Mouse (Mus musculus): ENCODE measurements around the gene Gfod2. TPM values are rescaled to one million over a fixed set of nuclear protein-coding genes. Genes with fewer than 3 reads are reported as not detected.
A peak's percentile ranks its signal among the peaks of the same experiment; 100 is the strongest.

Gfod2 gene
- polyA plus RNA-seq, 1 experiment from 2014 or later: 88.3 TPM

DNA sequence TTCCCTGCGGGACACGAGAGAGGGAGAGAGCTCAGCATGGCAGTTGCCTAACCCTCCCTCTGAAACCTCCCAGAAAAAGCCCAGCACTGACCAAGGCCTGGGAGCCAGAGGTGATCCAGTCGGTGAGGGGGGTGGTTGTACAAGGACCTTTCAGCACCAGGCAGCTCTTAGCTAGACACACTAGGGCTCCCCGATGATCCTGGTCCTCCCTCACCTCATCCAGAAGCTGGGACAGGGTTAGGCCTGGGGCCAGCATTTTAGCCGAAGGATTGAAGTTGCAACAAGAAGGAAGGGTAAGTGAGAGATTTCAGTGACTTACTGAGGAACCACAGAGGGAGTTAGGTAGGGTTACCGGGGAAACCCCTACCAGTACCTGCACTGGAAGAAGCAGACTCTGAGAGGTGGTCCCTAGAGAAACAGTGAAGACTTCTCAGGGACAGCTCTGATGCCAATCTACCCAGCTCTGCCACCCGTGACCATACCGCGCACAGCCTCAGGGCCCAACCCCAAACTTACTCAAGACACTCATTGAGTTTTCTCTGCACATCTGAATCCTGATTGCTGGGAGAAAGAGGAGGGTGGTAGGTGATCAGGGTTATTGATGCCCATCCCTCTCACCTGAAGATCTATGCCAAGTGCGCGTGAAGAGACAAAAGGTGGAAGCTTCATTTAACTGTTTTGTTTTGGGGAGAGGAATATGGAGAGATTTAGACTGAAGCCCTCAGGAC lies 58.8 kb downstream of the Gfod2 start:
- Histone ChIP-seq H3K9me3 (no peaks in the 10 kb centered on the region), H3K27me3 (no peaks in the 10 kb centered on the region), H3K36me3 (peaks cover 46% of the 10 kb centered on the region), H3K4me3 (peak overlapping the region; percentile 56), H3K9ac (peak overlapping the region; percentile 70; the same call in 1 of the 2 replicates), H3K4me2 (peak overlapping the region; percentile 93), H3K4me1 (replicated peaks) (peaks cover 44% of the 10 kb centered on the region), H3K27ac (replicated peaks) (no peak overlapping the region)
- no peak for ATAC-seq (ENCODE audit: low FRiP score, low read depth)
- 90% methylated on average over 11 of the region's 11 CpGs for WGBS

DNA sequence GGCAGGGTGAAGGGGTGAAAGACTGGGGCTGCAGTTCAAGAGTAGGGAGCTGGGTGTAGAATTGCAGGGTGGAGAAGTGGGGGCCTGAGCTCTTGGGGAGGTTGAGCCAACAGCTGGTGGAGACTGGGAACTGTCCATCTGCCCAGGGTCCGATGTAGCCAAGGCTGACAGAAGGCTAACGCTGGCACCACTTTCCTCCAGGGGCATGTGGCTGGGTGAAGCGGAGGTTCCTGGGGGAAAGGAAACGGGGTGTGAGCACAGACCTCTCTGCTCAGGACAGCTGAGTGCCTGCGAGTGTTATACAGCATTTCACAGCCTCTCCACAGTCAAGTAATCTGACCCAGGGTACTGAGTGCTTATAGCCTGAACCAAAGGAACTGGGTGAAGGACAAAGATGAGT lies 59.7 kb downstream of the Gfod2 start:
- H3K4me2 ChIP-seq: no peak overlapping the region
- peaks cover 51% of the 10 kb centered on the region for H3K4me1 ChIP-seq (replicated peaks)
- H3K9ac ChIP-seq: no peak overlapping the region
- no peak for ATAC-seq (ENCODE audit: low FRiP score, low read depth)
- no peaks in the 10 kb centered on the region for H3K27me3 ChIP-seq
- no peaks in the 10 kb centered on the region for H3K9me3 ChIP-seq
- 92% methylated on average over 5 of the region's 5 CpGs for WGBS
- no peak overlapping the region for H3K27ac ChIP-seq (replicated peaks)
- H3K36me3 ChIP-seq: peaks cover 41% of the 10 kb centered on the region
- no peak overlapping the region for H3K4me3 ChIP-seq

DNA sequence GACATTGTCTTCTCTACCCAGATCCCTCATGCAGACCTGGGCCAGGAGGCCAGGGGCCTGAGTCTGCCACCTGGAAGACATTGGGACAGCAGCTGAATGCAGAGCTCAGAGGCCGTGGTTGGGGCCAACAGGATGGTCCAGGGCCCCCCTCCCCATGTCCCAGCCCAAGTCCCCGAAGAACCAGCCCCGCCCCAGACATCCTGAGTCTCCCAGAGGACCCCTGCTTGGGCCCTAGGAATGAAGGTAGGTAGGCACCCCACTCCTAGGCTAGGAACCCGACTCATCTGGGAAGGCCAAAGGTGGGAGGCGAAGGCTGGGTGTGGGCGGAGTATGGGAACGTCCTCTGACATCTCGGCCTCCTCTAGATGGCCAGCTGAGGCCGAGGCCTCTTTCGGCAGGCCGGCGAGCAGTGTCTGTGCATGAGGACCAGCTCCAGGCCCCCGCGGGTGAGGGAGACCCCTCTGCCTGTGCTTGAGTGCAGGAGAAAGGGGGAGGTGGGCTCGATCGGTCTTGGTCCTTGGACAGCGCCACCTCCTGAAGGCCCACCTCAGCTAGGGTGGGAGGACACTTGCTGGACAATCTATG lies 61.2 kb downstream of the Gfod2 start:
- Histone ChIP-seq H3K27ac (replicated peaks) (no peak overlapping the region), H3K9me3 (no peaks in the 10 kb centered on the region), H3K4me2 (no peak overlapping the region), H3K4me1 (replicated peaks) (peaks cover 43% of the 10 kb centered on the region), H3K4me3 (no peak overlapping the region), H3K9ac (no peak overlapping the region), H3K27me3 (no peaks in the 10 kb centered on the region), H3K36me3 (peaks cover 35% of the 10 kb centered on the region)
- WGBS: 94% methylated on average over 17 of the region's 17 CpGs
- no peak for ATAC-seq (ENCODE audit: low FRiP score, low read depth)

DNA sequence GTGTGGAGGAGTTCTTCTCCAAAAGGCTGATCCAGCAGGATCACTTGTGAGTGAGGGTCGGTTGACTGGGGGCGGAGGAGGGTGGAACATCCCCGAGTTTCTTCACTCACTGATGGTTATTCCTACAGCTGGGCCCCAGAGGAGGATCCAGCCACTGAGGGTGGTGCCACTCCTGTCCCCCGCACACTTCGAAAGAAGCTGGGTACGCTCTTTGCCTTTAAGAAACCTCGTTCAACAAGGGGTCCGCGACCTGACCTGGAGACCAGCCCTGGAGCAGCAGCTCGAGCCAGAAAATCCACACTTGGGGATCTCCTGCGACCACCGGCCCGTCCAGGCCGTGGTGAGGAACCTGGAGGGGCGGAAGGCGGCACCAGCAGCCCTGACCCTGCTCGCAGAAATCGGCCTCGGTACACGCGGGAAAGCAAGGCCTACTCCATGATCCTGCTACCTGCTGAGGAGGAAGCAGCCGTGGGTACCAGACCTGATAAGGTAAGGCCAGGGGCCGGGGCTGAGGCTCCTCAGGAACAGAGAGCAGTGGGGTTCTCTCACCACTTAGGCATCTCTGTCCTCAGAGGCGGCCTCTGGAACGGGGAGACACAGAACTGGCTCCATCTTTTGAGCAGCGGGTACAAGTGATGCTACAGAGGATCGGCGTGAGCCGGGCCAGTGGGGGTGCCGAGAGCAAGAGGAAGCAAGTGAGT lies 63.2 kb downstream of the Gfod2 start:
- Histone ChIP-seq H3K27me3 (no peaks in the 10 kb centered on the region), H3K36me3 (peaks cover 35% of the 10 kb centered on the region), H3K4me3 (peak overlapping the region; percentile 89), H3K9ac (peak overlapping the region; percentile 91), H3K4me1 (replicated peaks) (peaks cover 34% of the 10 kb centered on the region), H3K27ac (replicated peaks) (peak overlapping the region; percentile 93), H3K4me2 (peak overlapping the region; percentile 89), H3K9me3 (no peaks in the 10 kb centered on the region)
- no peak for ATAC-seq (ENCODE audit: low FRiP score, low read depth)
- WGBS: 81% methylated on average over 30 of the region's 30 CpGs

DNA sequence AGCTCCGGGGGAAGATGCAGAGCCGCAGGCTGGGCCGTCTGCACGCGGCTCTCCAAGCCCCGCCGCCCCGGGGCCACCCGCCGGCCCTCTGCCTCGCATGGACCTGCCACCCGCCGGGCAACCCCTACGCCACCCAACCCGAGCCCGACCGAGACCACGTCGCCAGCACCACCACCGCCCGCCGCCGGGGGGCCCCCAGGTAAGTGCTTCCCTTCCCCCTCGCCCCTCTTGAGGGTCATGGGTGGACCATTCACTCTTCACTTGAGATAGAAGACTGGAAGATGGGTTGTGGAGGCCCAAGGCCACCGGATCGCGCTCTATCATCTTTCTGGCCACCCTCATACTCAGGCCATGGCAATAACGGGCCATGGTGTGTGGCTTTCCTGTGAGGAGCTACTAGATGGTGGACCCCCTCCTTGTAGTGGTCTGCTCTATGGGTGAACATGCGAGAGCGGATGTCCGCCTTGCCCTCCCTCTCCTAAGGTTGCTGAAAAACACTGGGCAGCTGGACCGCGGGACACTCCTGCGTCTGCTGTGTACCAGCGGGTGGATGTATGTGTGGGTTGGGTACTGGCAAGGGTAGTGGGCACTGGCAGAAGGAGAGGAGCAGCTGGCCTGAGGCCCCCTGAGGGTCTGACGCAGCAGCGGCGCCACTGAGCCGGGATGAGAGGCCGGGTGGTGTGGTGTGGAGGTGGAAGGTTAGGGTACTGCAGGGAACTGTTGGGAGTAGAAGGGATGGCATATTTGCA lies 64.2 kb downstream of the Gfod2 start:
- H3K27me3 ChIP-seq: no peaks in the 10 kb centered on the region
- 3% methylated on average over 39 of the region's 40 CpGs for WGBS
- H3K9me3 ChIP-seq: no peaks in the 10 kb centered on the region
- peak; percentile 50 for ATAC-seq (ENCODE audit: low FRiP score, low read depth)
- H3K4me2 ChIP-seq: peak overlapping the region; percentile 89
- peak overlapping the region; percentile 91 for H3K9ac ChIP-seq
- H3K36me3 ChIP-seq: peaks cover 35% of the 10 kb centered on the region
- H3K4me1 ChIP-seq (replicated peaks): peaks cover 24% of the 10 kb centered on the region
- peak overlapping the region; percentile 93 for H3K27ac ChIP-seq (replicated peaks)
- peak overlapping the region; percentile 89 for H3K4me3 ChIP-seq

DNA sequence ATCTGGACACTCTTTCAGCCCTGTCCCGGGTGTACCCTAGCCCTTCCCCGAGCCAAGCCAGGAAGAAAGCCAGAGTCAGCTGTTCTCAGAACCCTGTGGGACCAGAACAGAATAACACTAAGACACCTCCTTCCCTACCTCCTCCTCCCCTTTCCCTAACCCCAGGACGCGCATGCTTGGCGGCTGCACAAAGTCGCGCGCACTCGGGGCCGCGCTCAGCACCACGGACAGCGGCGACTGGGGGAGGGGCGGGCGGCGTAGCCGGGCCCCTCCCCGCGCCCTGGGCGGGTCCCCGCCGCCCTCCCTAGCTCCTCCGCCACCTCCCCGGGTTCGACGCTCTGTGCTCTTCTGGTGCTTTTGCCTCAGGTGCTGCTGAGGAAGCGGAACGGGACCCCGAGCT lies 64.8 kb downstream of the Gfod2 start:
- H3K9ac ChIP-seq: peak overlapping the region; percentile 91
- peak overlapping the region; percentile 89 for H3K4me3 ChIP-seq
- H3K27me3 ChIP-seq: no peaks in the 10 kb centered on the region
- 2% methylated on average over 24 of the region's 30 CpGs for WGBS
- H3K9me3 ChIP-seq: no peaks in the 10 kb centered on the region
- H3K4me1 ChIP-seq (replicated peaks): peaks cover 23% of the 10 kb centered on the region
- ATAC-seq (ENCODE audit: low FRiP score, low read depth): peak; percentile 72
- peaks cover 32% of the 10 kb centered on the region for H3K36me3 ChIP-seq
- peak overlapping the region; percentile 89 for H3K4me2 ChIP-seq
- H3K27ac ChIP-seq (replicated peaks): peak overlapping the region; percentile 93

DNA sequence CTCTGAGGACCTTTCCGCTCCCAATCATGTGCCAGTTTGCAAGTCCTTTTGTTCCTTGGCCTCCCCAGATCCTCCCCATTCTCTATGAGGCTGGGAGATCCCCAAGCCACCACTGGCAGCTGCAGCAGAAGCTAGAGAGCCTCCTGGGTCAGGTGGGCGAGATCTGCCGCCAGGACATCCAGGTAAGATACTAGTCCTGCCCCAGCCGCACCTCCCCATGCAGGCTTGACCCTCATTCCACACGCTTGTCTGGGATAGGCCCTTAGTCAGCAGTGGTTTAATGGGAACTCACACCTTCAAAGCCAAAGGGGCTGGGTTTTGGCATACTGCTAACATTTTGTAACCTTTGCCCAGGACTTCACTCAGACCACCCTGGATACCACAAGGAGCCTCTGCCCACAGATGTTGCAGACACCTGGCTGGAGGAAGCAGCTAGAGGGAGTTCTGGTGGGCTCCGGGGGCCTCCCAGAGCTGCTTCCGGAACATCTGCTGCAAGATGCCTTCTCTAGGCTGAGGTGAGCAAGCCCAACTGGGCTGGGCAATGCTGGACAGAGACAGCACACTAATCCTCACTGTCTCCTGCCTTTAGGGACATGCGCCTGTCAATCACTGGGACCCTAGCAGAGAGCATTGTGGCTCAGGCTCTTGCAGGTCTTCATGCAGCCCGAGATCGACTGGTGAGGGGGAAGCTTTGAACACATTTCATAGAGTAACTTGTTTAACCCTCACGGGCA lies 65.8 kb downstream of the Gfod2 start:
- ATAC-seq (ENCODE audit: low FRiP score, low read depth): no peak
- H3K4me3 ChIP-seq: no peak overlapping the region
- WGBS: 95% methylated on average over 11 of the region's 11 CpGs

DNA sequence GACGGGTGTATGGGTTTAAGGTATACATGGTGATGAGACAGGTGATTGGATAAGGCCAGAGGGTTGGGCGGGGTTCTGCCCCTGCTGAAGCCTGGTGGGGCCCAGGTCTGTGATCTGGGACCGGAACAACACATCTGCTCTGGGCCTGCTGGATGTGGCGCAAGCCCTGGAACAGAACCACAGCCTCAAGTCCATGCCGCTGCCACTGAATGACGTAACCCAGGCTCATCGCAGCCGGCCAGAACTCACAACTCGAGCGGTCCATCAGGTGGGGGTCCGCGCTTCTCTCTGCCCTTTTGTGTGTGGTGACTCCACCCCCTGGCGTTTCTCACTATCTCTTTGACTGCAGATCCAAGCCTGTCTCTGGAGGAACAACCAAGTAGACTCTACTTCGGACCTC lies 67.5 kb downstream of the Gfod2 start:
- 87% methylated on average over 14 of the region's 14 CpGs for WGBS
- Histone ChIP-seq H3K27me3 (no peaks in the 10 kb centered on the region), H3K36me3 (peaks cover 6% of the 10 kb centered on the region), H3K4me2 (no peak overlapping the region), H3K4me1 (replicated peaks) (peaks cover 24% of the 10 kb centered on the region), H3K9ac (no peak overlapping the region), H3K9me3 (no peaks in the 10 kb centered on the region), H3K4me3 (no peak overlapping the region), H3K27ac (replicated peaks) (no peak overlapping the region)
- ATAC-seq (ENCODE audit: low FRiP score, low read depth): no peak

More for the DNA sequence above, 65.8 kb downstream of the Gfod2 start:
- Histone ChIP-seq H3K9ac (no peak overlapping the region), H3K9me3 (no peaks in the 10 kb centered on the region), H3K4me1 (replicated peaks) (peaks cover 23% of the 10 kb centered on the region), H3K36me3 (peaks cover 22% of the 10 kb centered on the region), H3K4me2 (no peak overlapping the region), H3K27me3 (no peaks in the 10 kb centered on the region), H3K27ac (replicated peaks) (0 out of 2 replicates have a peak overlapping the region, but pooled peaks have one; percentile 93)

DNA sequence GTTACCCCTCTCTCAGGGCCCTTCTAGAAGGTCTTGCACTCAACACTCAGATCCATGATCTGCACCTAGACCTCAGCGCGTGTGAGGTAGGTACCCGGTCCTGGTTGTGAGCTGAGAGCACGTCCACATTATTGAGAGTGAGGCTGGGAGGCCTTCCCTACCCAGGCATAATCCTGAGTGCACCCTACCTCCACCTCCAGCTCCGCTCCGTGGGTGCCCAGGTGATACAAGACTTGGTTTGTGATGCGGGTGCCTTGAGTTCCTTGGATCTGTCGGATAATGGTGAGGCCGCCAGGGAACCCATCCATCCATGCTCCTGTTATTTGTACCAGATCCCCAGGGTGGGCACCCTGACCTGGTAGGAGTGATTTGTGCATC lies 68.5 kb downstream of the Gfod2 start:
- Histone ChIP-seq H3K4me1 (replicated peaks) (peaks cover 19% of the 10 kb centered on the region), H3K4me2 (no peak overlapping the region), H3K27ac (replicated peaks) (no peak overlapping the region), H3K9ac (no peak overlapping the region), H3K27me3 (no peaks in the 10 kb centered on the region), H3K36me3 (no peaks in the 10 kb centered on the region), H3K4me3 (no peak overlapping the region), H3K9me3 (no peaks in the 10 kb centered on the region)
- no peak for ATAC-seq (ENCODE audit: low FRiP score, low read depth)
- 93% methylated on average over 9 of the region's 9 CpGs for WGBS

DNA sequence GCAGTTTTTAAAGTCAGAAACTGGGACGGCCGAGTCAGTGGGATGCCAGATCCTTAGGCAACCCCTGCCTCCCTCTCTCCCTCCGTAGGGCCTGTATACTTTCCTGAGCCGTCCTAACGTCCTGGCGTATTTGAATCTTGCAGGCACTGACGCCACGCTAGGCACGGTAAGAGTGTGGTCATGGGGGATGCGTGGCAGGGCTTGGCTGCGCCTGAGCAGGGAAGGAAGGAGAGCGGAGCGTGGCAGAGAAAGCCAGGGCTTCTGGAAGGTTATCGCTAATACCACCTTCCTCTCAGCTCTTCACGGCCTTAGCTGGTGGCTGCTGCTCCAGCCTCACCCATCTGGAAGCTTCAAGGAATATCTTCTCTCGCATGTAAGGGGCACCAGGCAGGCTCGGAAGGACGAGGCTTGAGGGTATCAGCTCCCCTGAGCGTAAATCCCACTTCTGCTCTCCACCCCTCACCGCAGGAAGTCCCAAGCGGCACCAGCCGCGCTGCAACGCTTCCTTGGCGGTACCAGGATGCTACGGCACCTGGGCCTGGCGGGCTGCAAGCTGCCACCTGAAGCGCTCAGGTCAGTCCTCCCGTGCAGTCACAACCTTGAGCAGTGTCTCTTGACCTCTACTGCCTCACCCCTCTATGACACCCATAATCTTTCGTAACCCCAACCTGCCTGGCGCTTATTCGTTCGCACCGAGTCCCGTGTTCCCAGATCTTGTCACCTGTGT lies 69.0 kb downstream of the Gfod2 start:
- no peak for ATAC-seq (ENCODE audit: low FRiP score, low read depth)
- H3K9me3 ChIP-seq: no peaks in the 10 kb centered on the region
- no peak overlapping the region for H3K9ac ChIP-seq
- no peaks in the 10 kb centered on the region for H3K36me3 ChIP-seq
- no peak overlapping the region for H3K4me2 ChIP-seq
- peaks cover 14% of the 10 kb centered on the region for H3K4me1 ChIP-seq (replicated peaks)
- H3K4me3 ChIP-seq: no peak overlapping the region
- 62% methylated on average over 35 of the region's 35 CpGs for WGBS
- no peaks in the 10 kb centered on the region for H3K27me3 ChIP-seq
- H3K27ac ChIP-seq (replicated peaks): no peak overlapping the region

DNA sequence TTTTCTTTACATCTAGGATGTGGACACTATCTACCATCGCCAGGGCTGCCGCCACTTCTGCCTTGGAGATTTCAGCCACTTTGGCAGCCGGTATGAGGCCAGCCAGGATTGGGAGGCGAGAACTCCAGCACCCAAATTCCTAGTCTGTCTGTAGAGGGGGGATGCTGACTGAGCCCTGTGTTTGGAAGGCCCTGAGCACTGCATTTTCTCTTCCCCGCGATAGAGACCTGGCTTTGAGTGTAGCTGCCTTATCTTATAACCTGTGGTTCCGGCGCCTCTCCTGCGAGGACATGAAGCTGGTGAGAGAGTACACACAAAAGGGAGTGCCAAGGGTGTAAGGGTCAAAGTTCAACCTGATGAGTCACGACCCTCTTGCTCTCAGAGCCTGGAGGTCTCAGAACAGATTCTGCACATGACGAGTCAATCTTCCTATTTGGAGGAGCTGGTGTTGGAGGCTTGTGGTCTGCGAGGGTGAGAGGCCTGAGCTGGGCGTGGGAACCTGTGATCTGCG lies 70.2 kb downstream of the Gfod2 start:
- H3K4me1 ChIP-seq (replicated peaks): 0 out of 2 replicates have a peak, but pooled peaks cover 5% of the 10 kb centered on the region
- H3K4me2 ChIP-seq: no peak overlapping the region
- no peaks in the 10 kb centered on the region for H3K27me3 ChIP-seq
- WGBS: 71% methylated on average over 14 of the region's 14 CpGs
- H3K36me3 ChIP-seq: peaks cover 4% of the 10 kb centered on the region; the same call in 1 of the 2 replicates
- H3K4me3 ChIP-seq: no peak overlapping the region
- no peak overlapping the region for H3K9ac ChIP-seq
- ATAC-seq (ENCODE audit: low FRiP score, low read depth): no peak
- no peak overlapping the region for H3K27ac ChIP-seq (replicated peaks)
- no peaks in the 10 kb centered on the region for H3K9me3 ChIP-seq
